Mouse (Mus musculus) hindbrain, embryonic 10.5 days (tissue): ENCODE measurements around the gene Lama2. TPM values are rescaled to one million over a fixed set of nuclear protein-coding genes. Genes with fewer than 3 reads are reported as not detected.
"Not testable (repeated sequence)": the region's sequence is repeated elsewhere in the genome, so short reads cannot be mapped to it uniquely, and the experiment has no call there.

ENCODE experiments used
- DNase-seq: peaks from one replicate; pipeline ENCODE4 v3.0.0-alpha.2; 2017; ENCODE audit warnings: low spot score
- H3K27ac ChIP-seq: fragments of 300-500 bp; sonication (generic); 2 replicates; pipeline ENCODE4 v1.5.1; 2016; ENCODE audit warnings: mild to moderate bottlenecking, moderate library complexity
- H3K27me3 ChIP-seq: fragments of 300-500 bp; sonication (generic); 2 replicates; pipeline ENCODE4 v1.6.1; 2016; ENCODE audit warnings: mild to moderate bottlenecking; ENCODE audit not compliant: poor library complexity, insufficient read depth, severe bottlenecking
- H3K36me3 ChIP-seq: fragments of 300-500 bp; sonication (generic); 2 replicates; pipeline ENCODE4 v1.6.1; 2016; ENCODE audit warnings: mild to moderate bottlenecking, moderate library complexity
- H3K4me1 ChIP-seq: fragments of 300-500 bp; sonication (generic); replicated peaks from 2 replicates; pipeline ENCODE4 v1.6.1; 2016; ENCODE audit warnings: mild to moderate bottlenecking
- H3K4me3 ChIP-seq: fragments of 300-500 bp; sonication (generic); 2 replicates; pipeline ENCODE4 v1.5.1; 2016; ENCODE audit warnings: mild to moderate bottlenecking, moderate library complexity
- H3K9me3 ChIP-seq: fragments of 300-500 bp; sonication (generic); 2 replicates; pipeline ENCODE4 v1.6.1; 2016; ENCODE audit warnings: mild to moderate bottlenecking, moderate library complexity
- WGBS: fragments of 180-500 bp; shearing (Covaris S2); methylation state at CpG from one replicate; pipeline ENCODE4 v1.1.7; 2016; 5-methylcytosine and 5-hydroxymethylcytosine counted together
- polyA plus RNA-seq: library from polyadenylated mRNA; unstranded; fragments of >200 nt; fragmentation: Nextera tagmentation; extraction: Ambion mirVana; gene quantifications from 2 replicates; pipeline ENCODE4 v1.2.1, GENCODE M21; 2016

Lama2 gene
- polyA plus RNA-seq, 1 experiment from 2014 or later: 6.6 TPM

DNA sequence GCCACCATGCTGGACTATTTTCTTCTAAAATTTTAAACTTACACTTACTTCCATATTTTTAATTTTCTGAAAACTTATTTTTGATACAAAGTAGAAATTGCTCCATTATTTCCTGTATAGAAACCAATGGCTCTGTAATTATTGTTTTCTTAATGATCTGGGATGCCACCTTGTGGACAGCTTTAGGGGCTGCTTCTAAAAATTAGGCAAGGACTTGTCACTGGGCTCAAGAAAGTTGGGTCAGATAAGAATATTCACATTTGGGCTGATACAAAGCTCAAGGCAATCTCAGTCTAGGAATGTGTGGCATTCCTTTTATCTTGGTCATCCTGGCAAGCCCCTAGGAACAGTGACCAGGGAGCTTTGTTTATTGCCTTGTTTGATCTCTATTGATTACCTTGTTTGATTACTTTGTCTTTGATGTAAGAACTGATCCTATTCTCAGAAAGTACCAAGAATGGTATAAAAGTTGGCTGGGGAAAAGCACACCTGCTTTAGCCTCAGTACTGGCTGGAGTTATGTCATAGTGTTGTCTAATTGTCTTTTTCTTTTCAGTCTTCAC, 606.7 kb downstream of the Lama2 start:
- no peak overlapping the region for H3K4me3 ChIP-seq
- H3K27ac ChIP-seq: no peak overlapping the region
- DNase-seq: no peak
- H3K36me3 ChIP-seq: no peaks in the 10 kb centered on the region
- H3K9me3 ChIP-seq: no peaks in the 10 kb centered on the region
- no peaks in the 10 kb centered on the region for H3K27me3 ChIP-seq
- H3K4me1 ChIP-seq: no peaks in the 10 kb centered on the region

DNA sequence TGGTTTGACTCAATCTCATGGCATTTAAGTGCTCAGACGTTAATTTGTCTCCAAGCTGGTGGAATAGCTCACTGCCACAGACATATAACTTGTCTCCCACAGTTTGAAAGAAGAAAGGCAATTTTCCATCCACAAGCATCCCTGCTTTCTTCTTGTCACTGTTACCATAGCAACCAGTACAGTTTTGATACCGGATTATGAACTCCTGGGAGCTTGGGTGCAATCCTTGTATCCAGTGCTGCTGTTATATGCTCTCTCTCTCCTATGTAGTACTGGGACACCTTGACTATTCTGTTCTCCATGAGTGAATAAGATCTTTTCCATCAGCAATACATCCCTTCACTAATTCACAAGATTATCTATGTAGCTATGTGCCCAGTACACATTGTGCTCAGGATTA, 612.2 kb downstream of the Lama2 start:
- Histone ChIP-seq H3K9me3 (no peaks in the 10 kb centered on the region), H3K4me3 (no peak overlapping the region), H3K36me3 (no peaks in the 10 kb centered on the region), H3K4me1 (no peaks in the 10 kb centered on the region), H3K27me3 (no peaks in the 10 kb centered on the region), H3K27ac (no peak overlapping the region)
- no peak for DNase-seq
- WGBS: 85% methylated on average over 2 of the region's 2 CpGs

DNA sequence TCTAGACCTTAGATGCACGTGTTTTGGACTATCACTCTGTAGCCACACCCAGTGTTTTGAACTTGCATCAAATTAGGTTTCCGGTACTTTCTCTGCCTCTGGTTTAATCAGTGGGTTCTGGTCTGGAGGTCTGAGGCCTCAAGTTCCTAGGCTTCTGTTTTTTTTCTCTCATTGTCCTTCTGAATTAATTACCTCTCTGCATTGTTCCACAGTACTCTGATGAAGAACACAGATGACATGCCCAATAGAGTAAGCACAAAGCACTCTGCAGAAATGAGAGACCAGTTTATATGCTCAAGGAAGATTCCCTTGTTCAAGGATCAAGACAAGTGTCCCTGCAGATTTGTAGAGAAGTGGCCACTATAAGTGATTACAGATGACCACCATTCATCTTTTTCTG, 613.8 kb downstream of the Lama2 start:
- Histone ChIP-seq H3K4me3 (no peak overlapping the region), H3K27me3 (no peaks in the 10 kb centered on the region), H3K4me1 (no peaks in the 10 kb centered on the region), H3K27ac (no peak overlapping the region), H3K36me3 (no peaks in the 10 kb centered on the region), H3K9me3 (no peaks in the 10 kb centered on the region)
- WGBS: 70% methylated on average over 2 of the region's 2 CpGs
- no peak for DNase-seq

DNA sequence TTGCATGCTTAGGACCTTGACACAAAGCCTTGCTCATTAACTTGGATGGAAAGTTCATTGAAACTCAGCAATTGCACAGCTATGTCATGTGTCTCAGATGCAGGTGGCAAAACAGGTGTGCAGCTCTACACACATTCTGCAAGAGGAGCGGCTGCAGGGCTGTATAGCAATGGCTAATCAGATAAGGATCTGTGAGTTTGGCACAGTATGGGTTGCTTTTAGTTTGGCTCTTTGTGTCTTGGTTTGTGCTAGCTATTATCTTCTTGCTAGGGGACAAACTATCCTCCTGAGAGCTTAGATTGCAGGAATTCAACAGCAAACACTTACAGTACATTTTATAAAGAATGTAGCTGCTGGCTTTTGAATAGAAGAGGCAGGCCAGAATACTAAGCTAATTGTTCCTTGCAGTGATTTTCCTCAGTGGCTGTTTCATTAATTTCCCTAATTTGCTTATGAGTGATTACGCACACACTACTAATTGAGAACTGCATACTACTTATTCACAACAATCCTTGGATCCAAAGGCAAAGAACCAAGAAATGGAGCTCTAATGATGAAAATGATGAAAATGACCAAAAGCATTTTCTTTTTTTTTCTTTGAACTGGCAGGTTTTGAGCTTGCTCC, 617.9 kb downstream of the Lama2 start:
- Histone ChIP-seq H3K4me3 (no peak overlapping the region), H3K4me1 (no peaks in the 10 kb centered on the region), H3K27me3 (no peaks in the 10 kb centered on the region), H3K9me3 (no peaks in the 10 kb centered on the region), H3K27ac (no peak overlapping the region), H3K36me3 (no peaks in the 10 kb centered on the region)
- DNase-seq: no peak
- 84% methylated on average over 2 of the region's 2 CpGs for WGBS

DNA sequence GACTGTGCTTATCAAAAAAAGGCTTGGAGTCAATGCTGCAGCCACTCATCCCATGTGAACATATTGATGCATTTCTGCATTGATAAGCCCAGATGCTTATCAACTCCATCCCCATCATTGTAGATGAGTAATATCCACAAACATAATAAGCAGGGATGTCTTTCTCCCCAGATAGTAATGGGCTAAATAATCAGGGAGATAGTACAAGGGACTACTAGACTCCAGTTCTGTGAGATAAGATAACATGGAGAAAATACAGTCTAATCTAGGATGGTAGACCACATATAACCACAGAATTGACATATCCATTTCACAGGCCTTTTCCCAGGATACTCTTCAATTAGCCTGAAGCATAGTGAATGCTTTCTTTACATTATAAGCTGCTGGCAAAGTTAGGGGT, 622.9 kb downstream of the Lama2 start:
- Histone ChIP-seq H3K27ac (no peak overlapping the region), H3K9me3 (no peaks in the 10 kb centered on the region), H3K36me3 (no peaks in the 10 kb centered on the region), H3K4me1 (no peaks in the 10 kb centered on the region), H3K4me3 (no peak overlapping the region), H3K27me3 (no peaks in the 10 kb centered on the region)
- DNase-seq: no peak

DNA sequence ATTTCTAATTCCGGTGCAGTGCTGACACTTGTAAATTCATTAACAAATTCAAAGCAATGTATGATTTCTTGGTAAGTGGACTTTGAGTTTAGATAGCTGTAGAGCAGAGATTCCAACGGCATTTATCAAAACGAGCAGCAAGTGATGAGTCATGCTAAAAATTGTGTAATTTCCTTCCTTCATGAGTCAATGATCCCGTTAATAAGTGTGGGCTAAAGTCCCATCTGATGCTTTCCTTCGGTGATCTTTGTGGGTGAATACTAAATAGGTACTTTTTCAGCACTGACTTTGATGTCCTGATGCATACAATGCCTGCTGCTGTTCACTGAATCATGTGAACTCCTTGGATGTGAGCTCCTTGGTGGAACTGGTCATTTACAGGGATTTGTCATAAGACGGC, 623.6 kb downstream of the Lama2 start:
- H3K4me3 ChIP-seq: no peak overlapping the region
- no peak for DNase-seq
- H3K4me1 ChIP-seq: no peaks in the 10 kb centered on the region
- 83% methylated on average over 6 of the region's 6 CpGs for WGBS
- no peaks in the 10 kb centered on the region for H3K27me3 ChIP-seq
- H3K27ac ChIP-seq: no peak overlapping the region
- H3K36me3 ChIP-seq: no peaks in the 10 kb centered on the region
- H3K9me3 ChIP-seq: no peaks in the 10 kb centered on the region

DNA sequence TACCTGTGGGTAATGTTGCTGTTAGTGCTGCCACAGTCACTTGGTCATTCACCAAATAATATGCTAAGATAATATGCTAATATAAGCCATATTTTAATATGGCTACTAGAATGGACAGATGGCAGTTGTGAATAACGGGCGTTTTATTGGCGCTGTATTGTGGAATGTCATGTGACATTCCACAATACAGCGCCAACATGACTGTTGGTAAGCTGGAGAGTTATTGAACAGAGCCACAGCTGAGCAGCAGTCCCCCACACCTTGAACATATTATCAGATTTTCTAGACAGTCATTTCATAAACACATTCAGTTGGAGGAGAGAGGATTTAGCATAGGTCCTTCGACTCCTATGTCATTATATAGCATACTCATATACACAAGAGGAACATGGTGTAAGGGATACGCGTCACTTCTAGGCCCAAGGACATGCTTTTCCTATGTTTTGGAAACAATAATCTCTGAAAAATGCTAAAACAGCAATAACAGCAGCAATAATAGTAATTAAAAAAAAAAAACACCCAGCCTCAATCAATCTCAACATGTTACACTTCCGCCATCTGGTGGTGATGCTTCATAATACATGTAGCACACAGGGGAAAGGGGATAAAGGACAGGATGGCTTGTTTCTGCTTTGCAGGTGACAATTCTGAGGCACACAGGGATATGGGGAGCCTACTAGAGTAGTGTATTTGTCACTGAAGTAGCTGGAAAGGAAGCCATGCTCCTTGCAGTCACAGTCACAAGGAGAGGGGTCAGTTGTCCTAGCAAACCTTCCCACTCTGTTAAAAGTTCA, 624.2 kb downstream of the Lama2 start:
- Histone ChIP-seq H3K36me3 (no peaks in the 10 kb centered on the region), H3K27me3 (no peaks in the 10 kb centered on the region), H3K4me3 (no peak overlapping the region), H3K27ac (no peak overlapping the region), H3K4me1 (no peaks in the 10 kb centered on the region), H3K9me3 (no peaks in the 10 kb centered on the region)
- peak; percentile 20 for DNase-seq
- 77% methylated on average over 8 of the region's 8 CpGs for WGBS

DNA sequence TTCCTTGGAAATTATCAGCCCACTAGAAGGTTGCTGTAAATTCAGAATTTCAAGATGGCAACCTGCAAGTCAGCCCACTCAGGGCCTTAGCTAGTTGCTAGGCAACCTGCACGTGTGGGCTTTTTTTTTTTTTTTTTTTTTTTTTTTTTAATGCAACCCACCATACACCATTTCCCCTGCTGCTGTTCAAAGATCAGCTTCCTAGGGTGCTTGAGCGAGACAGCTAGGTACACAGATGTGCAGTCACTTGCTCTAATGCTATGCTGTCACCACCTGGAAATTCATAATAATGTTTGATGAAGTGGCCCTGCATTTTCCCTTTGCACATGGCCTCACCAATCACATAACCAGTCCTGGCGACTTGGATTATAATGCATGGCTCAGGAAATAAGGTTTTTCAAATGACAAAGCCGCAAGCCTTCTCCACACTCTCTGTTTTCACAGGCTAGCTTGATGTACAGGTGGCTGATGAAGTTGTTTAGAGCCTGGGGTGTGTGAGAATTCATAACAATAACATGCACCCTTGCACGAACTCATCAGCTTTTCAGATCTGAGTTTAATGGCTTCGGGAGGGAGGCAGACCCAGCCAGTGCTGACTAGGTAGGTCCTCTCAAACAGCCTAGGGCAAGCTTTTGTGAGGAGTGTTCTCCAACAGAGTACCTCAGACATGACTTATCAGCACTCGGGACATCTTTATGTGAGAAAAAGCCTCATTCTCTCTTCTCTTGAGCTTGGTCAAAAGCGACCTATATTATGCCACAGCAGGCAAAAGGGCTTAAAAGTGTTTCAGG, 625.4 kb downstream of the Lama2 start:
- Histone ChIP-seq H3K4me3 (no peak overlapping the region), H3K4me1 (no peaks in the 10 kb centered on the region), H3K36me3 (no peaks in the 10 kb centered on the region), H3K9me3 (no peaks in the 10 kb centered on the region), H3K27me3 (no peaks in the 10 kb centered on the region), H3K27ac (no peak overlapping the region)
- no peak for DNase-seq
- WGBS: 76% methylated on average over 8 of the region's 8 CpGs

DNA sequence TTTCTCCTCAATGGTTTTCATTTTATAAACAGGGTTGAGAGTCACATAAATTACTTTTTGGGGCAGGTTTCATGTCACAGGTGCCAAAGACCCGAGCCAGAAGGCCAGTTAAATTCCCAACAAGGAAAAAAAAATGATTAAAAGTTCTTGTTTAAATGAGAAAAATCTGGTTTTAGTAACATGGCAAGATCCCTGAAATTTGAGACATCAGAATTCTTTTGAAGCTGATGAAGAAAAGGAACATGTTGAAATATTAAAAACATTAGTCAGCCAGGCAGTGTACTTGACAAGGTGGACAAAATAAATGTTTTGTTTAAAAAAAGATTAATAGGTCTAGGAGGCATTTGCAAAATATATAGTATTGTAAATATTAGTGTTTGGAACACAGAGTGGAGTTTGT, 634.1 kb downstream of the Lama2 start:
- Histone ChIP-seq H3K4me3 (no peak overlapping the region), H3K27ac (no peak overlapping the region), H3K27me3 (no peaks in the 10 kb centered on the region), H3K9me3 (no peaks in the 10 kb centered on the region), H3K36me3 (no peaks in the 10 kb centered on the region), H3K4me1 (no peaks in the 10 kb centered on the region)
- 56% methylated on average over 1 of the region's 1 CpGs for WGBS
- DNase-seq: no peak

DNA sequence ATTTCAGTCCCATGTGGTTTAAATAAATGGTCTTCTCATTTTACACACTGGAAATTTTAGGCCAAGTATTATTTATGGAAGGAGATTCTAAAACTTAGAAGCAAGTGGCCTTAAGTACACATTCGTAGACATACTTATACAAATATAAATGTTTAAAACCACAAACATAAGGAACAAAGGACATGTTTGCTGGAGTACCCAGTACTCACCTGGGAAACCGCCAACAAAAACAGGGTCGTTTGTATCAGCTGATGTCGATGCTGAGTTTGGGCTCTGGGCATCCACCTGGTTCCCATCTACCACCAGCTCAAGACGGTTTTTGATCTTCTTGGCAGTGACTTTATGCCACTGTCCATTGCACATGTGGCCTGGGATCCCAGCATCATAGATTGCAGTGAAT, 635.5 kb downstream of the Lama2 start:
- not testable (repeated sequence) for H3K4me1 ChIP-seq, DNase-seq, H3K4me3 ChIP-seq, H3K27ac ChIP-seq, H3K9me3 ChIP-seq, H3K27me3 ChIP-seq, H3K36me3 ChIP-seq
- WGBS: 90% methylated on average over 5 of the region's 5 CpGs

DNA sequence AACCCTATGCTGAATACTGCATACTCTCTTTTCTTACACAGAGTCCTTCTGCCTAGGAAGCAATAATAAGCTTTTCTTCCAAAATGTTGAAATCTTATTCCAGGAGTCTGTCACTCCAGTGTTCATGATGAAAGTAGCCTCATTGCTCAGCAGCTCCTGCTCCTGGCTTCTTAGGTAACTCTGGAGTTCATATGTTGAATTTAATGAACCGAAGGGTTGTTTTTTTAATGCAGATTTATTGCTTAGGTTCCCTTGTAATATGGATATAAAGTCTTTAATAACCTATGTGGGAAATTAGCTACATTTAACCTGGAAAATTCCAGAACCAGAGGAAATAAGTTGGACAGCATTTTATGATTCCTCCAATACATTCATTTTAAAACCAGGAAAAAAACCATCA, 636.0 kb downstream of the Lama2 start:
- Histone ChIP-seq H3K4me3 (no peak overlapping the region), H3K9me3 (no peaks in the 10 kb centered on the region), H3K27me3 (no peaks in the 10 kb centered on the region), H3K27ac (no peak overlapping the region), H3K4me1 (no peaks in the 10 kb centered on the region), H3K36me3 (no peaks in the 10 kb centered on the region)
- 90% methylated on average over 1 of the region's 1 CpGs for WGBS
- no peak for DNase-seq

DNA sequence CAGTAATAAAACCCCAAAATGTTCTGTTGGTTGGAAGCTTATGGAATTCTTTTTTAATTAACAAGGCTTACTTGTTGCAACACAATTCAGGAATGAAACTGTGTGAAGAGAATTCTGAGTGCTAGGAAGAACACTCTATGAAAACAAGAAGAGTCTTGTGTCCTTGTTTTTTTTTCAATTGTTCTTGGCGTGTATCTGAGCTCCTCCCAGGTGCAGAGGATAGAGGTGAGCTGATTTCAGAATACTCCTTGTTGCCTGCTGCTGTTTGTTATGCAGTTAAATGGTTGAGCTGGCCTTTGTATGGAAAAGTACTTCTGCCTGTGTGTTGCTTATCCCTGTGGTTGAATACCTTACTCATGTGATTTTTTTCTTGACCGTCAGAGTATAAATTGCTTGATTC, 636.9 kb downstream of the Lama2 start:
- DNase-seq: no peak
- Histone ChIP-seq H3K9me3 (no peaks in the 10 kb centered on the region), H3K27me3 (no peaks in the 10 kb centered on the region), H3K27ac (no peak overlapping the region), H3K4me1 (no peaks in the 10 kb centered on the region), H3K4me3 (no peak overlapping the region), H3K36me3 (no peaks in the 10 kb centered on the region)
- WGBS: 87% methylated on average over 2 of the region's 2 CpGs

DNA sequence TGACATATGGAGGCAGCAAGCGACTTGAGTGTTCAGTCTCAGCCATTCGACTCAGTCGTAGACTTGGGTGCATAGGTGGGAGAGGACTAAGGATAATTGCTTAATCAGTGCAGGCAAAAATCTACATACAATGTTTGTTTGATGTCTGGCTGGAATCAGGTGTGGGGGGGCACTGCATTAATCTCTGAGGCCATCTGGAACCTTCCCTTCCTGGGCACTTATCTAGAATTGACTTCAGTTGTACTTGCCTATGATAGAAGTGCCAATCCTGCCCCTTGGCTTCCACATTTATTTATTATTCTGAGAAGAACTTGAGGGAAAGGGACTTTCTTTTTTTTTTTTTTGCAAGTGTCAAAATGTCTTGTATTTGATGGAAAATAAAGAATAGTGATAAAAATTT, 644.2 kb downstream of the Lama2 start:
- Histone ChIP-seq H3K27ac (no peak overlapping the region), H3K4me3 (no peak overlapping the region), H3K9me3 (no peaks in the 10 kb centered on the region), H3K4me1 (no peaks in the 10 kb centered on the region), H3K36me3 (no peaks in the 10 kb centered on the region), H3K27me3 (no peaks in the 10 kb centered on the region)
- DNase-seq: no peak
- WGBS: 91% methylated on average over 3 of the region's 3 CpGs
